Mouse (Mus musculus): ENCODE data around the gene Lipm. TPM values are rescaled to one million over a fixed set of nuclear protein-coding genes. Genes with fewer than 3 reads are reported as not detected.

The Lipm gene
- not detected in 2 replicates for polyA plus RNA-seq (2015; fragmentation: Nextera tagmentation; extraction: Ambion mirVana)

DNA sequence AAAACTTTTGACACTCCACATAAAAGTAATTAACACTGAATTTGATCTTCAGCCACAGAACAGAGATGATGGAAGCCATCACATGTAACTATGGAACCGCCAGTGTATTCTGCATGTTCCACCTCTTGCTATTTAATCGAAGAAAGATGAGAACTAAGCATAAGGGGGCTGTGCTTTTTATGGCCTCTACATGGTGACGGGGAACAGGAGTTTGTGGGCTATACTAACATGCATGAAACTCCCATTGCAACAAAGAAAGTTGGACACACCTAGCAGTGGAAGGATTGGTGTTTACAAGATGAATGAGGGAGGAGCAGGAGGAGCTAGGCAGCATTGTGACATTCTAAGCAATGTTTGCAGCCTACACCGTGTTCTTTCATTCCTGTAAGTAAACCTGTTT is at the start of gene Lipm:
Lipm (plus strand) TSS at position 301 of the 400 bp plus-strand sequence.
- Histone ChIP-seq H3K9ac (no peak within 1 kb of the TSS), H3K4me2 (no peak within 1 kb of the TSS), H3K27me3 (no peaks in the 10 kb centered on the region), H3K36me3 (no peaks in the 10 kb centered on the region), H3K4me1 (replicated peaks) (no peaks in the 10 kb centered on the region), H3K9me3 (no peaks in the 10 kb centered on the region), H3K27ac (replicated peaks) (no peak within 1 kb of the TSS), H3K4me3 (no peak within 1 kb of the TSS)
- 83% methylated on average over 4 of the region's 4 CpGs for WGBS
- no peak for ATAC-seq (ENCODE audit: low read depth)

DNA sequence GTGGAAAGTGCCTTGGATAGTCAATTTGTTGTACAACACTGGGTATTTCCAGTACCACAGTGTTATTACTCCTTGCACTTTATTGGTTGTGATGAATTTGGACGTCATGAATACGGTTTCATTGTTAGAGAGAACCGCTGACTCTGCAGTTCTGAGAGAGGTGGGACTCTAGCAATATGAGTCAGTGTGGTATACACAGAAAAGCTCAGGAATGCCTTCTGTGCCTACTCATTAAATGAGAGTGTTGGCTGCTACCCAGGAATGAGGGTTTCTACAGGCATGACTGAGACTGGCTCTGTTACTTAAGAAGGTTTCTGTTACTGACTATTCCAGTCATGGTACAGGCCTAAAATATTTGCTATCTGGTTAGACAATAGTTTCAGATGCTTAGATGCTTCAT is 49.2 kb upstream of the Lipm start:
- 81% methylated on average over 3 of the region's 3 CpGs for WGBS

DNA sequence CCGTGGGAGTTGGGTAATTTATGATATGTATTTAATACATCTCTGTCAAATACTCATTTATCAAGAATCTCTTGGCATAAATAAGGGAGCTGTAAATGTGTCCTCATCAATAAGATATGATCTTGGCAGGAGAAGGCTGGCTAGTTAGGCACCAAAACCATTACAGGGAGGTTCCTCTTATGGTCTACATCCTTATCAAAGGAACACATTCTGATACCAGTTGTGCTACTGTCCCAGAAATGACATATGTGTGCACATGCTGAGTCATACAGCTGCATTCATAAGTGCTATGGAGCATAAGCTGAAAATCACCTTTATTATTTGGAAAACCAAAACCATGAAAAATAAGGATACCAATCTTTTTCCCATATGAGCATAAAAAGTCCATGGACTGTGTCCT is 37.2 kb upstream of the Lipm start:
- ATAC-seq (ENCODE audit: low read depth) = no peak

More for the DNA sequence above, 49.2 kb upstream of the Lipm start:
- Histone ChIP-seq H3K27ac (replicated peaks) (no peak overlapping the region), H3K9ac (no peak overlapping the region), H3K4me2 (no peak overlapping the region), H3K4me1 (replicated peaks) (no peaks in the 10 kb centered on the region), H3K4me3 (no peak overlapping the region), H3K36me3 (no peaks in the 10 kb centered on the region), H3K27me3 (no peaks in the 10 kb centered on the region), H3K9me3 (no peaks in the 10 kb centered on the region)
- no peak for ATAC-seq (ENCODE audit: low read depth)

DNA sequence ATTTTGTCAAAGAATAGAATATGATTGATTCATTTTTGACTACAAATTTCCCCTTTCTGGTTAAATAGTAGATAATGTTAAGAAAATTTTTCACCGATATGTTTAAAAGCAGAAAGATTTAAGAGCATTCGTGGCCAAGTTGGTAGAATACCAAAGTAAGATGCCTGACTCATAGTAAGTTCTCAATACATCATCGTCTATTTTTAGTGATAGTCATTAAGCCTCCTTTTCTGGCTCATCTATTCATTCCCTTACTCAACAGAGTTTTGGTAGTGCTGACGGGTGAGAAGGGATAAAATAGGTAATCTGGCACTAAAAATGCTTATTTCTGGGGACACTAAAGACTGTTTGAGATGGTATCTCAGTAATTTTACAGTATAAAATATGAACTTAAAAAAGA is 36.7 kb upstream of the Lipm start:
- Histone ChIP-seq H3K27me3 (no peaks in the 10 kb centered on the region), H3K4me3 (no peak overlapping the region), H3K36me3 (no peaks in the 10 kb centered on the region), H3K4me2 (no peak overlapping the region), H3K9me3 (no peaks in the 10 kb centered on the region), H3K4me1 (replicated peaks) (no peaks in the 10 kb centered on the region), H3K9ac (no peak overlapping the region), H3K27ac (replicated peaks) (no peak overlapping the region)
- no peak for ATAC-seq (ENCODE audit: low read depth)
- WGBS = 89% methylated on average over 4 of the region's 4 CpGs

More for the DNA sequence above, 37.2 kb upstream of the Lipm start:
- Histone ChIP-seq H3K4me2 (no peak overlapping the region), H3K27me3 (no peaks in the 10 kb centered on the region), H3K4me3 (no peak overlapping the region), H3K4me1 (replicated peaks) (no peaks in the 10 kb centered on the region), H3K27ac (replicated peaks) (no peak overlapping the region), H3K9ac (no peak overlapping the region), H3K36me3 (no peaks in the 10 kb centered on the region), H3K9me3 (no peaks in the 10 kb centered on the region)
- 50% methylated on average over 1 of the region's 1 CpGs for WGBS

DNA sequence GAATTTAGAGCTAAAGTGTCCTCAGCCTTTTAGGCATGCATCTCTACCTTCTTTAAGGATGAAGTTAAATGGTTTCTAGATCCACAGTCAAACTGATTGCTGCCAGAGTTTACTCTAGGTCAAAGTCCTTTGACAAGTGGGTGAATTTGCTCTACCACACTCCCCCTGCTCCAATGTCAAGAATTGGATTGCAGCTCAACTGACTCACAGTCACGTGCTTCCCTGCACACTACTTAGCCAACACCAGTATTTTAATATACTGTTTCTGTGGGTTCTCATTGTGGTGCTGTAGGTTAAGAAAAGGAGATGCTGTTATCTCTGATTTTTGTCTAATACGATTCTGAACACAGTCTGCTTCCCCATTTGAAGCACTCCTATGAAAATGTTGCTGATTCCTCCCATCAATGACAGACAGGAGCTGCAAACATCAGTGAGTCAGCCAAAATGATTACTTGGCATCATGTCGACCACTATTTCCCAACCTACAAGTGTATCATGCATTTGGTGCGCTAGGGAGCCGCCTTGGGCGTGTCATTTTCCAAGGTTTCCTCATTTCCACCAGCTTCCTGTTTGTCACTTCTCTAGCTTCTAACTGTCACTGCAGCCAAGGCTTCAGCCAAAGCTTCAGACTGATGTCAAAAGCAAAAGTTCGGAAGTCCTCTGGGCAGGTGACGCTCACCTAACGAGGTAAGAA is 33.8 kb upstream of the Lipm start, which contains the start of gene Lipn:
Lipn (plus strand) TSS at position 580 of the 694 bp plus-strand sequence.
- no peak within 1 kb of the TSS for H3K27ac ChIP-seq (replicated peaks)
- ATAC-seq (ENCODE audit: low read depth) = no peak
- no peak within 1 kb of the TSS for H3K4me3 ChIP-seq
- H3K9ac ChIP-seq = no peak within 1 kb of the TSS
- H3K36me3 ChIP-seq = no peaks in the 10 kb centered on the region
- H3K4me2 ChIP-seq = no peak within 1 kb of the TSS
- no peaks in the 10 kb centered on the region for H3K9me3 ChIP-seq
- H3K27me3 ChIP-seq = no peaks in the 10 kb centered on the region
- no peaks in the 10 kb centered on the region for H3K4me1 ChIP-seq (replicated peaks)
- 94% methylated on average over 9 of the region's 9 CpGs for WGBS

DNA sequence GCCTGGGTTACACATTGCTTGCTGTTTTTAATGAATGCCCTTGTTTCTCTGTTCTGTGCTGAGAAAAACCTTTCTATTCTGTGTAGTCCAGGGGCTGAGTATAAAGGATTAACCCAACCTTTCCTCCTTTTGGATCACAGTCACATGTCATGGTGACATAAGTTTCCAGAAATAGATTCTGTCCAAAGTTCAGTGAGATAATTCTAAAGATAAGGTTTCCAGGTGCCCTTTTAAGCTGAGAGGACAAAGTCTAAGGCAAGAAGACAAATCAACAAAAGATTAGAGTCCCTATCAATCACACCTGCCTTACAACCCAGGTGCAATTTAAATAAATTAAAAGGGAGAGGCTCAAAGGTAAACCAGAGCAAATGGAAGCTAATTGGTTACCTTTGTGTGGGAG is 26.5 kb upstream of the Lipm start:
- H3K4me2 ChIP-seq = no peak overlapping the region
- no peak overlapping the region for H3K27ac ChIP-seq (replicated peaks)
- no peaks in the 10 kb centered on the region for H3K4me1 ChIP-seq (replicated peaks)
- no peaks in the 10 kb centered on the region for H3K9me3 ChIP-seq
- no peak overlapping the region for H3K9ac ChIP-seq
- H3K27me3 ChIP-seq = no peaks in the 10 kb centered on the region
- H3K36me3 ChIP-seq = no peaks in the 10 kb centered on the region
- H3K4me3 ChIP-seq = no peak overlapping the region
- no peak for ATAC-seq (ENCODE audit: low read depth)

DNA sequence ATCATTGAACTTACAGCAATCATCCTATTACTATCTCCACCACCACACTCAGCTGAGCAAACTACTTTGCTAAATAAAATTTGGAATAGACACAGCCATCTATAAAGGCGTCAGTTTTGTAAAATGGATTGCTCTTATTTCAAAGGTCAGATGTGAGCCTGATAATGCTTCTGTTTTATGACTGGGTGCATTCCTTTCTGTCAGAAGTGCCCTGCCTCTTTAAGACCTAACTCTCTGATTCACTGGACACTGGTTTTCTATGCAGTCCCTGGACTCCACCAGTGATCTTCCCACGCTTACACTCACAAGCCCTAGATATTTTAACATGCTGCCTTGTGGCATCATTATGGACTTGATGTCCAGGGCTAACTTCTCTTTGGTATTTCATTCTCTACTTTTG is 22.6 kb upstream of the Lipm start:
- ATAC-seq (ENCODE audit: low read depth) = no peak
- Histone ChIP-seq H3K27ac (replicated peaks) (no peak overlapping the region), H3K9ac (no peak overlapping the region), H3K27me3 (no peaks in the 10 kb centered on the region), H3K36me3 (no peaks in the 10 kb centered on the region), H3K4me2 (no peak overlapping the region), H3K4me1 (replicated peaks) (no peaks in the 10 kb centered on the region), H3K4me3 (no peak overlapping the region), H3K9me3 (no peaks in the 10 kb centered on the region)
- WGBS = 74% methylated on average over 2 of the region's 2 CpGs

DNA sequence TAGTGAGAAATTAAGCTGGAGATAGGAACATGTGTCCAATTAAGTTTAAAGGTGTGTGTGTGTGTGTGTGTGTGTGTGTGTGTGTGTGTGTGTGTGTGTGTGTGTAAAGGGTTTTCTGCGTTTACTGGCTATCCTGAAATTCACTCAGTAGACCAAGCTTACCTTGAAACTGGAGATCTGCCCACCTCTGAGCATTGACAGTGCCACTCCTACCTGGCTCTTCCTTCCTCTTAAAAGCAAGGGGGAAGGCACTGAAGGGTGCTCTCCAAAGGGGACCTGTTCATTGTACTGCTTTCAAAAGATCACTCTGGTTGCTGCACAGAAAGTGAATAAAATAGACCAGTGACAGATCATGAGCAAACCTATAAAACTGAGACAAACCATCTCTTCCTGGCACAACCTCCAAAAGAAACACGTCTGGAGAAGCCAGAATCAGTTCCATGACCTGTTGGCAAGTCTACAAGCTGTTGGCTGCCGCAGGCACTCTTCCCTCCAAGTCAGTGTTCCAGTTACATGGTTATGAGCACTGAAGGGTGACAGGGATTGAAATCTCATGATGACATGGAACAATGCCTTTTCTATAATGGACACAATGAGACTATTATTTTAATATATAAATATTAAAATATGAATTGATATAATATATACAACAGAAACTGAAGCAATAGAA is 11.6 kb upstream of the Lipm start:
- no peak overlapping the region for H3K27ac ChIP-seq (replicated peaks)
- no peaks in the 10 kb centered on the region for H3K4me1 ChIP-seq (replicated peaks)
- H3K9ac ChIP-seq = no peak overlapping the region
- 86% methylated on average over 3 of the region's 3 CpGs for WGBS
- H3K9me3 ChIP-seq = no peaks in the 10 kb centered on the region
- H3K27me3 ChIP-seq = no peaks in the 10 kb centered on the region
- no peaks in the 10 kb centered on the region for H3K36me3 ChIP-seq
- no peak for ATAC-seq (ENCODE audit: low read depth)
- H3K4me2 ChIP-seq = no peak overlapping the region
- no peak overlapping the region for H3K4me3 ChIP-seq

DNA sequence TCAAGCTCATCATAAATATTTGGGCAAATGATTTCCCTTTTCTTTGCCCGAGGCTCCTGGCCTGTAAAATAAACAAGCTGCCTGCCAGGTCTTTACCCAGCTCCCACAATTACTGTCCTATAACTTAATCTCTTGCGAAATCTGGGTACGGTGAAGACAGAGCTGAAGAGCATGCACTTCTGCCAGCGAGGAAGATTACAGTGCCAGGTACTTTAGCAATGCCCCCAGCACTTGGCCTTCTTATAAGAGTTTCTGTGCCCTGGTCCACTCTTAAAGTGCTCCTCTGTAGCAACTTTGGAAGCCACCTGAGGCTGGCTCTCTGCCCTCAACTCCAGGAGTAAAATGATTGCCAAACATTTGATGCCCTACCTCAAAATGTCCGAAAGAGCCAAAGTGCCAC is 5.4 kb upstream of the Lipm start:
- ATAC-seq (ENCODE audit: low read depth) = no peak
- H3K9me3 ChIP-seq = no peaks in the 10 kb centered on the region
- H3K27me3 ChIP-seq = no peaks in the 10 kb centered on the region
- no peak overlapping the region for H3K9ac ChIP-seq
- H3K4me3 ChIP-seq = no peak overlapping the region
- H3K36me3 ChIP-seq = no peaks in the 10 kb centered on the region
- no peak overlapping the region for H3K27ac ChIP-seq (replicated peaks)
- no peak overlapping the region for H3K4me2 ChIP-seq
- H3K4me1 ChIP-seq (replicated peaks) = no peaks in the 10 kb centered on the region
- 83% methylated on average over 5 of the region's 5 CpGs for WGBS

DNA sequence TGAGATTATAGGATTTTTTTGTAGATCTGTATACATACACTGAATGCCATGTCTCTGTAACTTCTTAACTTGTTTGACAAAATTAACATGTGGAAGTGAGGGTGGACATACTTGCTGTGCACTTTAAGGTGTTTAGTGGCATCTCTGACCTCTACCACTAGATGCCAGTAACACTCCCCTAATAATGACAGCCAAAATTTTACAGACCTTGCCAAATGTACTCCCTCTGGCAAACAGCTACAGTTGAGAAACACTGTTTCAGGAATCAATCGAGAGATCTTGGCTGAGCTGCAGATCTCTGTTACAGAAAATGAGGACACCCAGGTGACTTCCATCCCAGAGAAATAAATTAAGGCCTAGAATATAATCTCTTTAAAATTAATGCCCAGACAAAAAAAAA is 4.5 kb upstream of the Lipm start:
- H3K4me3 ChIP-seq = no peak overlapping the region
- H3K36me3 ChIP-seq = no peaks in the 10 kb centered on the region
- WGBS = 88% methylated on average over 1 of the region's 1 CpGs
- H3K27me3 ChIP-seq = no peaks in the 10 kb centered on the region
- ATAC-seq (ENCODE audit: low read depth) = no peak
- no peaks in the 10 kb centered on the region for H3K9me3 ChIP-seq
- no peaks in the 10 kb centered on the region for H3K4me1 ChIP-seq (replicated peaks)
- no peak overlapping the region for H3K9ac ChIP-seq
- no peak overlapping the region for H3K27ac ChIP-seq (replicated peaks)
- H3K4me2 ChIP-seq = no peak overlapping the region

DNA sequence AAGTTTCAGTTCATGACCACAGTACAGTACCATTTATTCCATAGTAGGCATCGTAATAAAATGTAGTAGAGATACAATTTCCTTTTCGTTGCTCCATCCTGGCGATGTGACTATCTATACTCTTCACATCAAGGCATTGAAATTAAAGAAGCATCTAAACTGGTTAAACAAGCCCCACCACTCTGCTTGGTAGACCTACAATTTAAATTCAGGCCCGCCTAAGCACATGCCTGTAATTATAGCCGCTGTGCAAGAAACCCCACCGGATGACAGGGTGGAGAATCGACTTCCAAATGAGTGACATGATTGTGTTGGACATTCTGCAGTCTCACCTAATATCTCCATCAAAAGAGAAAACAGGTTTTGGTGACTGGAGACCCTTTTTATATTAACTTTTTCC is 1.2 kb downstream of the Lipm start:
- H3K27me3 ChIP-seq = no peaks in the 10 kb centered on the region
- no peaks in the 10 kb centered on the region for H3K9me3 ChIP-seq
- no peak overlapping the region for H3K9ac ChIP-seq
- H3K36me3 ChIP-seq = no peaks in the 10 kb centered on the region
- no peak overlapping the region for H3K27ac ChIP-seq (replicated peaks)
- H3K4me3 ChIP-seq = no peak overlapping the region
- no peak overlapping the region for H3K4me2 ChIP-seq
- 89% methylated on average over 7 of the region's 7 CpGs for WGBS
- no peak for ATAC-seq (ENCODE audit: low read depth)
- H3K4me1 ChIP-seq (replicated peaks) = no peaks in the 10 kb centered on the region

DNA sequence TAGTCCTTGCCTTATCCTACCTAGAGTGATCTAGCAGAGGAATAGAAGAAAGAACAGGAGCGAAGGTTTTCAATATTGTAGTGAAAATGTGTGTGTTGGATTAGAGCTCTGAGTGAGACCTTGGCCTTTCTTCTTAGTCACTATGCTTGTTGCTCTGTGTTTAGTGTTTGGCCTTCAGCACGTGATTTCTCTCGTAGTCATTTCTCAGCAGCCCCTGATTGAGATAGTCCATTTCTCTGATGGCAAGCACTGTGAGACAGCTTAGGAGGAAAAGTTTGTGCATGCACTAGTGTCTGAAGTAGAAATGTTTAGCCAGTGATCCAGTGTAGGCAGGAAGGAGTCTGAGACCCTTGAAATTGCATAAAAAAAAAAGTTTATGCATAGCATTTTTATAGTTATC is 4.1 kb downstream of the Lipm start:
- no peak for ATAC-seq (ENCODE audit: low read depth)
- H3K9me3 ChIP-seq = no peaks in the 10 kb centered on the region
- H3K27me3 ChIP-seq = no peaks in the 10 kb centered on the region
- H3K36me3 ChIP-seq = no peaks in the 10 kb centered on the region
- H3K27ac ChIP-seq (replicated peaks) = no peak overlapping the region
- no peak overlapping the region for H3K4me2 ChIP-seq
- no peak overlapping the region for H3K9ac ChIP-seq
- H3K4me3 ChIP-seq = no peak overlapping the region
- H3K4me1 ChIP-seq (replicated peaks) = no peaks in the 10 kb centered on the region
- WGBS = 96% methylated on average over 3 of the region's 3 CpGs

DNA sequence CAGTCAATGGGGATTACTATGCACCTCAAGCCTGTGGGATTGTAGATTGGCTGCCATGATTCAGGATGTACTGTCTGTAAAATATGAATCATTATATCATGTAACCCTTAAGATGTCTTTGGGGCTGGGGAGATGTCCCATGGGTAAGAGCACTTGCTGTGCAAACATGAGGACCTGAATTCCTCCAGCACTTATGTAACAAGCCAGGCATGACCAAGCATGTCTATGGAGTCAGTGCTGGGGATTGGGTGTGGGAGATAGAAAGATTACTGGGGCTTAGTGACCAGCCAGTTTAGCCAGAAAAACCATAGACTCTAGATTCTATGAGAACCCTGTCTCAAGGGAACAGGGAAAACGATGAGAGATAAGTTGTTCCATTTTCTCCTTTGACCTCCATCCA is 18.4 kb downstream of the Lipm start:
- no peaks in the 10 kb centered on the region for H3K4me1 ChIP-seq (replicated peaks)
- H3K27me3 ChIP-seq = no peaks in the 10 kb centered on the region
- H3K4me2 ChIP-seq = no peak overlapping the region
- no peak overlapping the region for H3K4me3 ChIP-seq
- no peak for ATAC-seq (ENCODE audit: low read depth)
- no peaks in the 10 kb centered on the region for H3K36me3 ChIP-seq
- H3K9ac ChIP-seq = no peak overlapping the region
- H3K9me3 ChIP-seq = no peaks in the 10 kb centered on the region
- H3K27ac ChIP-seq (replicated peaks) = no peak overlapping the region
- 92% methylated on average over 1 of the region's 1 CpGs for WGBS

Data from neural tube, embryonic 13.5 days (tissue).